Mouse (Mus musculus): ENCODE measurements at regions not wholly inside any gene's neighbourhood (a gene's known extent, or its start where the extent isn't known, plus 50 kb on each side); places are given as distances from the start of the nearest gene placed in this dataset.

- DNase-seq = peak in 1 of 2 experiments; percentile 1
These were observed 1034.9 kb downstream of the Gm597 start for GRCm38 (mm10) chr1:27745200-27745599.

All from layer of hippocampus, postnatal 36 days (tissue).